Mouse (Mus musculus): ENCODE data around the gene Rhot2.
A peak's percentile ranks its signal among the peaks of the same experiment; 100 is the strongest.
"Not testable (repeated sequence)": the region's sequence is repeated elsewhere in the genome, so short reads cannot be mapped to it uniquely, and the experiment has no call there.

Rhot2 gene

GRCm38 (mm10) chr17:25827011-25827410, 17.6 kb downstream of the Rhot2 start:
- DNase-seq: no peak

DNA sequence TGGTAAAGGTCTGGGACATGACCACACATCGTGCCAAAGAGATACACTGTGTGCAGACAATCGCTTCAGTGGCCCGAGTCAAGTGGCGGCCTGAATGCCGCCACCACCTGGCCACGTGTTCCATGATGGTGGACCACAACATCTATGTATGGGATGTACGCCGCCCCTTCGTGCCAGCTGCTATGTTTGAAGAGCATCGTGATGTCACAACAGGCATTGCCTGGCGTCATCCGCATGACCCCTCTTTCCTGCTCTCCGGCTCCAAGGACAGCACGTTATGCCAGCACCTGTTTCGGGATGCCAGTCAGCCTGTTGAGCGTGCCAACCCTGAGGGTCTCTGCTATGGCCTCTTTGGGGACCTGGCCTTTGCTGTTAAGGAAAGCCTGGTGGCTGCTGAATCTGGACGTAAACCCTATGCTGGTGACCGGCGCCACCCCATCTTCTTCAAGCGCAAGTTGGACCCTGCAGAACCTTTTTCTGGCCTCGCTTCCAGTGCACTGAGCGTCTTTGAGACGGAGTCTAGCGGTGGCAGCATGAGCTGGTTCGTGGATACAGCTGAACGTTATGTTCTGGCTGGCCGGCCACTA, 18.6 kb downstream of the Rhot2 start:
- DNase-seq: no peak

DNA sequence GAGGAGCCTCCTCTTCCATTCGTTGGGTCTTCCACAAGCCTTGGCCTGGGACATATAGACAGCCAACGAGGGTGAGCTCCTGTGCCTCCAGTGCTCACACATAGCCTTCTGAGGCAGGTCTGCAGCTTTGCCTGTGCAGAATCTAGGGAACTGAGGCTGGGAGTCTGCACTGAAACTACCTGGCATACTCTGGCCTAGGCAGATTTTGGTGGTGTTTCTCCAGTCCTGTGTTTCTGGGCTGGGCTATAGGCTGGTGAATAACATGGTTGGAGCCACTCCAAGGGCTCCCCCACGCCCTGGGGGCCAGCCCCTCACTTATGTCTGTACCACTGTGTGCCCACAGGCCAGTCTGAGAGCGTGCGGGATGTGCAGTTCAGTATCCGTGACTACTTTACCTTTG, 19.3 kb downstream of the Rhot2 start:
- no peak for DNase-seq

DNA sequence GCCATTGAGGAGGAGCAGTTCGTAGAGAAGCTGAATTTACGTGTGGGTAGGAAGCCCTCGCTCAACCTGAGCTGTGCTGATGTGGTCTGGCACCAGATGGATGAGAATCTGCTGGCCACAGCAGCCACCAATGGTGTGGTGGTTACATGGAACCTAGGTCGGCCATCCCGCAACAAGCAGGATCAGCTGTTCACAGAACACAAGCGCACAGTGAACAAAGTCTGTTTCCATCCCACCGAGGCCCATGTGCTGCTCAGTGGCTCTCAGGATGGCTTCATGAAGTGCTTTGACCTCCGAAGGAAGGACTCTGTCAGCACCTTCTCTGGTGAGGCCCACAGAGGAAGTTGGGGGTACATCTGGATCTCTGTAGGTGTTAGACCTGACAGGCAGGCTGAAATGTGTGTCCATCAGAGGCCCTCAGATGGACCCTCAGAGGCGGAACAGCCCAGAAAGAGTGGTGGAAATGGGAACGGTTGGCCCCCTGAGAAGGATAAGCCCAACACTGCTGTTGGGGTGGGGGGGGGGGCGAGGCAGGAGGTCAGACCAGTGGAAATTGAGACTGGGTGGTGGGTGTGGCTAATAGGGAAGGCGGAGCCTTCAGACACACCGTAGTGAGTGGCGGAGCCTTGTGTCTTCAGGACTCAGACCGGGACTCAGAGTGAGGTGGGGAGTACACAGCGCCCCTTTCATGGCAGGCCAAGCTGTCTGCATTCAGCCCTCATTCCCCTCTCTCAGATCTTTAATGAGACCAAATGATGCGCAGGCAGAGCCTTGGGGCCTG, 20.1 kb downstream of the Rhot2 start:
- DNase-seq: no peak

DNA sequence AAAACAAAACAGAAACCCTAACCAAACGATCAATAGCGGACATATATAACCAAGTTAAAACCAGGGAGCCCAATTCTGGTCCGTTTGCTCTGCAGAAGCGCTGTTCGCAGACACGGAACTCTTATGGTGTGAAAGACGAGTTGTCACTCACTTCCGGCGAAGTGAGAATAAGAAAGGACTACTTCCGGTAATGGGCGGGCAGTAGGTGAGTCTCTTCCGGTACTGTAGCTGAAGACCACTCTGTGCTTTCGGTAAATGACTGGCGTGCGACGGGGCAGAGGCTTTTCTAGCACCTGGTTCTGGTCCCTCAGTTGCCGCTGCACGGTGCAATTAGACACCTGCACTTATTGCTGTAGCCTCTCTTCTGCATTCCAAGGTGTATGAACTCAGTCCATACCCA, 21.2 kb downstream of the Rhot2 start, which contains the start of gene Wdr24:
TSS of gene Wdr24 (plus strand) at position 176 of the 400 bp plus-strand sequence.
- DNase-seq: peak; percentile 85

- DNase-seq: no peak
Measured at GRCm38 (mm10) chr17:25818851-25819780, 25.5 kb downstream of the Rhot2 start.

- no peak for DNase-seq
Measured at GRCm38 (mm10) chr17:25817662-25818061, 27.0 kb downstream of the Rhot2 start.

DNA sequence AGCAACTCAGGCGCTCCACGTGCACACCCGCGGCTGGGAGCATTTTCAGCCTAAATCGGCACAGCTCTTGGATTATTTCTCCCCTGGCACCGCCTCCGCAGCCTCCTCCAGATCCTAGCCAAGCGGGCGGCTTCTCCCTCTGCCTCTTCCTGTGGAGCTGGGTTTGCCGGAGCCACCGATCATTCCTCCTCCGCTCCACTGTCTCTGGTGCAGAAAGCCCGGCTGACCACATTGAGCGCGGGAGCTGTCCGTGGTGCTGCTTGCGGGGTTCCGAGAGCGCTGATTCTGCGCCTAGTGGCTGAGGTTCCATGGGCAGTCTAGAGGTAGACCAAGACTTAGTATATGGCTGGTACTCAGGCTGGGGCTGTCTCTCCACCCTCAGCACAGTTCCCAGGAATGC, 31.2 kb downstream of the Rhot2 start:
- DNase-seq: peak; percentile 93

GRCm38 (mm10) chr17:25810890-25811289, 33.8 kb downstream of the Rhot2 start:
- no peak for DNase-seq

DNA sequence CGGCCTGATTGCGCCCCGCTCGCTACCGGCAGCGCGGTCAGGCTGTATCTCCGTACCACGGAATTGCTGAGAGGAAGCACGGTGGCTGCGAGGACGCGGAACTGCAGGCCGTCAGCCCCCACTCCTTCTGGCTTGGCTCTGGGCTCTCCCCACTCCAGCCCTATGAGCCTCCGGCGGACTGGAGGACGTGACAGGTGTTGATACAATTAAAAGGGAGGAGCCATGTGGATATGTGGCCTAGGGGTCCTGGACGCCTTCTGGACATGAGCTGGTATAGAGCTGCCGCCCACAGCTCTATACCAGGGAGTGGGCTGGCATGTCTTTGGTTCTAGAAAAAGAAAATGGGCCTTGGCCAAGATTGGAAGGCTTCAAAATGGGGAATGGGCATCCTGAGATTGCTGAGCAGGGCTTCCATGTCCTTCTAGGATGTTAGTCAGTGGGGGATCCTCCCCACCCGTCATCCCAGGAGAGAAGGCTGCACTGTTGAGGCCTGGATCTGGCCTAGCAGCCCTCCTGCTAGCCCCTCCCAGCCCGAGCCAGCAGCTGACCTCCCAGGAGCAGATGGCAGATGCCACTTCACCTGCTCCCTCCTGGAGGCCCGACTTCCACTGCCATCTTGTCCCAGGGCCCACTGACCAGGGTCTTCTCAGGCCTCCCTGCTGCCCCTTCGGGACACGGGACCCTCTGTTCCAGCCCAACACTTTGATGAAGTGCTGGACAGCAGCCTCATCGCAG, 34.9 kb downstream of the Rhot2 start:
- no peak for DNase-seq

- DNase-seq: peak; percentile 95
Measured at GRCm38 (mm10) chr17:25808789-25809605, 35.7 kb downstream of the Rhot2 start, which contains the start of gene Fbxl16. Gene Fbxl16, plus strand, starts transcription at chr17:25809085.

DNA sequence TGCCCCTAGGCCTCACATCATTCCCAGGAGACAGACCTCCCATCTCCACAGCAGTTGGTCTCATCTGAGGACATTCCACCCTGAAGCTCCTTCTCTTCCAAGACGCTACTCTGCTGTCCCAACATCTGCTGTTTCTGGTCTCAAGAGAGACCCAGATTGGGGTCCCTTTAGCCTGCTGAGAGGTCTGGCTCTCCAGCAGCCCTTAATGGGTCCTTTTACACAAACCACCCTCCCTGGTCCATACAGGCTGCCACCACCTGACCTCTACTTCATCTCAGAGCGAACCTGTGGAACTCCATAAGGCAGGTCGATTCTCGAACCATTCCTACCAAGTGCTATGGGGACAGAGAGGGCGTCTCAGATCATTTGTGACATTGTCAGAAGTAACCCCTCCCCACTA, 36.6 kb downstream of the Rhot2 start:
- DNase-seq: no peak

- not testable (repeated sequence) for DNase-seq
Measured at GRCm38 (mm10) chr17:25807452-25807851, 37.2 kb downstream of the Rhot2 start.

DNA sequence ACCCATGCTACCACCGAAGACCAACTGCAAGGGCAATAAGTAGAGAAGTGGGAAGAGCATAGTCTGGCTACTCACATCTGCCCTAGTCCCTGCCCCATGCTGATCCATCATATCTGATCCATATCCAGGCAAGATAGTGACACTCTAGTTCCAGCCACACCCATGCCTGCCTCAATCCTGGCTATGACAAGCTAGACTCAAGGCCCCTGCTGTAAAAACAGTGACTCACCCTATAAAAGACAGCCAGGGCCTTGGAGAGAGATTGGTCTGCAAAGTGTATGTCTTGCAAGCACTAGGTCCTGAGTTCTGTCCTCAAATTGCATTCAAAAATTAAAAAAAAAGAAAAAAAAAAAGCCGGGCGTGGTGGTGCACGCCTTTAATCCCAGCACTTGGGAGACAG, 38.1 kb downstream of the Rhot2 start:
- DNase-seq: no peak

DNA sequence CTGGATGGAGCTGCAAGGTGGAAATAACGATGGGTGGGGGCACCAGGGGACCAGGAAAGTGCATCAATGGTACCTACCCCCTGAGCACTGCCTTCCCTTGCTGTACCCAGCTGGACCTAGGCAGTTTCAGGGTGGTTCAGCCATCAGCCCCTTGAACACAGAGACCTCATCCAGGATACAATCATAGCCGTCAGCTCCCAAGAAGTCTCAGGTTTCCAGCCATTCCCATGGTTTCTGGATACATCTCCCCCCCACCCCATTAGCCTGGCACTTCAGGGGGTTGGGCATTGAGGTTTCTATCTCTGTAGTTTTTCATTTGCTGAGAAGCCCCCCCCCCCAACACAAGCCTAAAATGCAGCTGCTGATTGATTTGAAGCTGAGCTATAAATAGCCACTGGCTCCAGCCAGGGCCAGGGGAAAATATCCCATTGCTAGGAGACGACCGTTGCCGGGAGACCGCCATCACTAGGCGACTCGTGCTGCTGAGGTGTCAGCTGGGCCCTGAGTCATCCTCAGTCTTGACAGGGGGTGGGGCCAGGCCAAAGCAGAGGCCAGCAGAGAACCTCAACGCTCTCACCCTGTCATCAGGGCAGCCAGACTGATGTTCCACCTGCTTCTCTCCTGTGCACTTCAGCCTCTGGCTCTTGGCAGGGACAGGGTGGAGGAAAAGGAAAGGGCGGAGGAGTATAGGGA, 41.7 kb downstream of the Rhot2 start:
- peak; percentile 89 for DNase-seq

DNA sequence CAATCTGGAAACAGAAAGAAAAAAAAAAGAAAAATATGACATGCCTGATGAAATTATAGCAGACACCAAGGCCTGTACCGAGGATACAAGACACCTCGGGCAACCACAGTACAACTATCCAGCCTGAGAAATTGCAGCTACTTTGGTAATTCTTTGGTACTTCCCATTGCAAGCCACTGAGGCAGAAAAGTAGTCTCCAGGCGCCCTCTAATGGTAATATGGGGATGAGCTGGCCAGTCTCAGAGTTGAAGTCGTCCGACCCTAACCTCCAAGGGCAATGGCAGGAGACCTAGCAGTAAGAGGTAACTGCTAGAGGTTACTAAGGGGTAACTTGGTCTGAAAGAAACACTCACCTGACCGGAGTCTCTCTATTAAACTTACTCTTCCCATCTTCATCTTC, 43.6 kb downstream of the Rhot2 start:
- DNase-seq: peak; percentile 67

DNA sequence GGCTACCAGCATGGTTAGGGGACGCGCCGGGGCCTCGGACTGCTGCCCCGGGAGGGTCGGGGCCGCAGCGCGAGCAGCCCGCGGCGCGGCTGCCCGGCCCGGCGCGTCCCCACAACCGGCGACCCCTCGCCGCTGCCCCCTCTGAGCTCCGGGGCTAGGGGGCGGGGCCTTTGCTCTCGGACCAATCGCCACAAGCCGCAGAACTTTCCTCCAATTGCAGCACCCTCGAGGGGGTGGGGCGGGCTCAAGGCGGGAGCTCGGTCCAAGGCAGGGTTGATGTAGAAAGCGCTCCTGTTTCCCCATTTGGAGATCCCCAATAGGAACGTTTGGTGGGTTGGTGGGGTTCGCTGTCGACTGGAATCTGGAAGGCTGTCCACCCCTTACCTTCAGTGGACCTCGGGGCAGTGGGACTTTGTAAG, 47.7 kb downstream of the Rhot2 start, which contains the start of gene Metrn:
TSS of gene Metrn (minus strand) at position 186 of the 419 bp plus-strand sequence.
- peak; percentile 78 for DNase-seq

DNA sequence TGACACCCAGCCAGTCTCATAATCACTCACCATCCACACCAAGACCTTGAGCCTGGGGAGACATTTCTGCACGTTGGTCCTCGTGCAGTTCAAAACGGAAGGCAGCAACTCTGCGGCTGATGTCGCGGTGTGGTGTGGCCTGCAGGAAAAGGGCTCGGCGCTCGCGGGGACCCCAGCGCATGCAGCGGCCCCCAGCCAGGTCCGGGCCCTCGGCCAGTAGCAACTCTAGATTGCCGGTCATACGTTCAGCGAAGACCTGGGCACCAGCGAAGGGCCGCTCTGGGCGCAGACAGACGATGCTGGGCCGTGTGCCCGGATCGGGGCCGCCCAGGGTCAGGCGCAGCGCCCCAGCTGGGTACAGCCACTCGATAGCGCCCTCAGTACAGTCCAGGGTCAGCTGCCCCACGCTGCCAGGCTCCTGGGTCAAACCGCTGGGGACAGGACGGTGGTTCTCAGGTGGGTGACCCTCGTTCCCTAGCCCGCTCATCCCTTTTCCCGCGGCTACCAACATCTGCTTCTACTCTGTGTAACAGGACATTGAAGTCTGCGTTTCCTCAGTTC, 48.4 kb downstream of the Rhot2 start:
- DNase-seq: no peak

GRCm38 (mm10) chr17:25795609-25796092, 49.0 kb downstream of the Rhot2 start, which contains the start of gene AC134908.4:
Gene AC134908.4, minus strand, starts transcription at chr17:25795659.
- DNase-seq: peak; percentile 77

GRCm38 (mm10) chr17:25794998-25795397, 49.7 kb downstream of the Rhot2 start:
- no peak for DNase-seq
